Mouse (Mus musculus) bone marrow, adult 2 months (tissue): ENCODE data around the gene T2. TPM values are rescaled to one million over a fixed set of nuclear protein-coding genes. Genes with fewer than 3 reads are reported as not detected.

Source experiments
- H3K27ac ChIP-seq: fragments of 200-500 bp; 2 replicates; pipeline ENCODE4 v1.5.1; 2012; ENCODE audit warnings: low read depth, mild to moderate bottlenecking, control low read depth, inconsistent platforms, low read length; ENCODE audit not compliant: control insufficient read depth, poor library complexity, insufficient read depth
- H3K4me1 ChIP-seq: fragments of 200-500 bp; 2 replicates; pipeline ENCODE4 v1.6.1; 2011; ENCODE audit warnings: low read length; ENCODE audit not compliant: control insufficient read depth, insufficient read depth
- H3K4me3 ChIP-seq: fragments of 200-500 bp; replicated peaks from 2 replicates; pipeline ENCODE3; 2011; ENCODE audit warnings: mild to moderate bottlenecking, low read depth, low read length, control low read depth; ENCODE audit not compliant: control insufficient read depth
- CTCF ChIP-seq: fragments of 200-500 bp; IDR thresholded peaks from 2 replicates; pipeline ENCODE4 v1.5.1; 2011; ENCODE audit warnings: low read length, control low read depth; ENCODE audit not compliant: control insufficient read depth, insufficient read depth
- POLR2A ChIP-seq: fragments of 200-500 bp; IDR thresholded peaks from 2 replicates; pipeline ENCODE4 v1.6.1; 2011; ENCODE audit warnings: low read depth, mild to moderate bottlenecking, control low read depth, low read length, borderline replicate concordance; ENCODE audit not compliant: control insufficient read depth
- WGBS: fragments of 180-500 bp; shearing (Covaris S2); methylation state at CpG from one replicate; pipeline ENCODE4 v1.1.7; 2018; 5-methylcytosine and 5-hydroxymethylcytosine counted together
- polyA plus RNA-seq: library from polyadenylated mRNA; stranded (reverse); fragments of >200 nt; gene quantifications from 2 replicates; pipeline ENCODE4 v1.2.4, GENCODE M21; 2011; ENCODE audit warnings: low replicate concordance; ENCODE audit not compliant: missing spikeins, insufficient read depth, insufficient read length

The T2 gene
- polyA plus RNA-seq, 1 experiment, result not detected

GRCm38 (mm10) chr17:8423283-8423682 lies 67.5 kb downstream of the T2 start:
- H3K4me1 ChIP-seq, result no peaks in the 10 kb centered on the region
- no peak overlapping the region for H3K27ac ChIP-seq
- TF ChIP-seq POLR2A (no peak), CTCF (peak; percentile 69)
- WGBS, result 48% methylated on average over 2 of the region's 2 CpGs
- no peak overlapping the region for H3K4me3 ChIP-seq

GRCm38 (mm10) chr17:8429436-8429835 lies 73.6 kb downstream of the T2 start:
- TF ChIP-seq CTCF (no peak), POLR2A (no peak)
- Histone ChIP-seq H3K4me1 (no peaks in the 10 kb centered on the region), H3K4me3 (no peak overlapping the region), H3K27ac (no peak overlapping the region)
- WGBS, result 5% methylated on average over 16 of the region's 16 CpGs

- TF ChIP-seq POLR2A, result no peak
- TF ChIP-seq CTCF, result no peak
Measured at GRCm38 (mm10) chr17:8429896-8430295, 74.1 kb downstream of the T2 start.

GRCm38 (mm10) chr17:8432179-8432800 lies 76.5 kb downstream of the T2 start:
- TF ChIP-seq POLR2A (no peak), CTCF (no peak)
- no peaks in the 10 kb centered on the region for H3K4me1 ChIP-seq
- WGBS, result 9% methylated on average over 17 of the region's 17 CpGs

More at GRCm38 (mm10) chr17:8429896-8430295, 74.1 kb downstream of the T2 start:
- 18% methylated on average over 5 of the region's 5 CpGs for WGBS
- Histone ChIP-seq H3K4me1 (no peaks in the 10 kb centered on the region), H3K27ac (no peak overlapping the region), H3K4me3 (no peak overlapping the region)

GRCm38 (mm10) chr17:8433121-8433977 lies 77.6 kb downstream of the T2 start:
- H3K4me1 ChIP-seq, result no peaks in the 10 kb centered on the region
- H3K4me3 ChIP-seq, result no peak overlapping the region
- no peak overlapping the region for H3K27ac ChIP-seq
- WGBS, result 4% methylated on average over 52 of the region's 52 CpGs
- TF ChIP-seq CTCF, result no peak
- TF ChIP-seq POLR2A, result no peak

More at GRCm38 (mm10) chr17:8432179-8432800, 76.5 kb downstream of the T2 start:
- no peak overlapping the region for H3K4me3 ChIP-seq
- no peak overlapping the region for H3K27ac ChIP-seq

GRCm38 (mm10) chr17:8433978-8434960 lies 78.5 kb downstream of the T2 start, which contains the start of gene T:
Gene T, plus strand, starts transcription at chr17:8434423.
- Histone ChIP-seq H3K4me3 (no peak within 1 kb of the TSS), H3K4me1 (no peaks in the 10 kb centered on the region), H3K27ac (no peak within 1 kb of the TSS)
- 6% methylated on average over 65 of the region's 65 CpGs for WGBS
- TF ChIP-seq CTCF, result no peak
- TF ChIP-seq POLR2A, result no peak

GRCm38 (mm10) chr17:8436184-8436583 lies 80.4 kb downstream of the T2 start:
- TF ChIP-seq CTCF (no peak), POLR2A (no peak)
- 7% methylated on average over 7 of the region's 7 CpGs for WGBS
- Histone ChIP-seq H3K4me1 (no peaks in the 10 kb centered on the region), H3K27ac (no peak overlapping the region), H3K4me3 (no peak overlapping the region)
